20 mouse cellular contexts compared by ENCODE assay signal in the genomic region with DNA sequence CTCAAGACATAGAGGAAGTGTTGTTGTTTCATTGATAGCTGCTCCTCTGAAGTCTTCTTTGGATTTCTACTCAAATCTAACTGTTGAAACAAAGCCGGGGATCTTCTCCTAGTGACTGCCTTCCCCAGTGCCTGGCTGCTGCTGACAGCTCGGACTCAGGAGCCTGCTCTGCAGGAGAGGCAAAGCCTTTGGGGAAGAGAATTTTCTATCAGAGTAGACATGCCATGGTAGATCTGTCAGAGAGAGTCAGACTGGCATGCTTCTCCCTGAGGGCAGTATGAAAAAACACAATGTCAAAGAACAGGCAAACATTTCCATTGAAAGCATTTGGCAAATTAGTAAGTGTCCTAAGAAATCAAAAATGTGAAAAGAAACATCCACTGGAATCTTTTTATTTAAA. TPM values are rescaled to one million over a fixed set of nuclear protein-coding genes. Genes with fewer than 3 reads are reported as not detected.
"Had no signal": no experiment of that assay in that cellular context is flagged by ENCODE, and none has a peak within 500 bp of the region (broad histone marks: within the 10 kb centered on the region; RNA-seq: fewer than 3 reads in every experiment).

No protein-coding gene starts in this region.

- H3K4me1 ChIP-seq: midbrain, embryonic 10.5 days; midbrain, embryonic 12.5 days; neural tube, embryonic 13.5 days; neural tube, embryonic 15.5 days had no signal

- H3K36me3 ChIP-seq: midbrain, embryonic 10.5 days; midbrain, embryonic 12.5 days; neural tube, embryonic 13.5 days; neural tube, embryonic 15.5 days had no signal

- H3K9ac ChIP-seq: lung, embryonic 14.5 days; midbrain, embryonic 12.5 days; neural tube, embryonic 13.5 days; neural tube, embryonic 15.5 days had no signal

- H3K27ac ChIP-seq: midbrain, embryonic 10.5 days; midbrain, embryonic 12.5 days; neural tube, embryonic 13.5 days; neural tube, embryonic 15.5 days had no signal

- H3K4me2 ChIP-seq: lung, embryonic 14.5 days; midbrain, embryonic 12.5 days; neural tube, embryonic 13.5 days; neural tube, embryonic 15.5 days had no signal

- DNase-seq: lung, adult 18-20 months; lung, embryonic 14.5 days; lung, postnatal 10 days; lung, postnatal 4 days; midbrain, embryonic 14.5 days; right cerebral cortex, adult 18-20 months; right cerebral cortex, postnatal 25 days; right cerebral cortex, postnatal 4 days; spleen, adult 18-20 months; thymus, adult 18-20 months; thymus, postnatal 14 days; thymus, postnatal 36 days had no signal

- H3K4me3 ChIP-seq: midbrain, embryonic 10.5 days; midbrain, embryonic 12.5 days; myocyte; neural tube, embryonic 13.5 days; neural tube, embryonic 15.5 days had no signal

- H3K9me3 ChIP-seq: midbrain, embryonic 10.5 days; midbrain, embryonic 12.5 days; neural tube, embryonic 13.5 days; neural tube, embryonic 15.5 days had no signal

- H3K27me3 ChIP-seq: midbrain, embryonic 12.5 days; neural tube, embryonic 13.5 days; neural tube, embryonic 15.5 days had no signal

RNA-seq across cellular contexts. Expression of a gene that starts 9.4 kb away (rescaled TPM):
- total RNA-seq: megakaryocyte, adult 5-6 weeks; megakaryocyte-erythroid progenitor cell, adult 5-6 weeks had no signal
- polyA plus RNA-seq: small intestine, adult 2 months had no signal
